Mouse (Mus musculus): ENCODE data around the gene Cyp21a1. TPM values are rescaled to one million over a fixed set of nuclear protein-coding genes. Genes with fewer than 3 reads are reported as not detected.
"Not testable (repeated sequence)": the region's sequence is repeated elsewhere in the genome, so short reads cannot be mapped to it uniquely, and the experiment has no call there.

Gene Cyp21a1
- polyA plus RNA-seq (2015; fragmentation: Nextera tagmentation; extraction: Ambion mirVana): 0.93 TPM in 1 of 2 replicates, not detected in the other

DNA sequence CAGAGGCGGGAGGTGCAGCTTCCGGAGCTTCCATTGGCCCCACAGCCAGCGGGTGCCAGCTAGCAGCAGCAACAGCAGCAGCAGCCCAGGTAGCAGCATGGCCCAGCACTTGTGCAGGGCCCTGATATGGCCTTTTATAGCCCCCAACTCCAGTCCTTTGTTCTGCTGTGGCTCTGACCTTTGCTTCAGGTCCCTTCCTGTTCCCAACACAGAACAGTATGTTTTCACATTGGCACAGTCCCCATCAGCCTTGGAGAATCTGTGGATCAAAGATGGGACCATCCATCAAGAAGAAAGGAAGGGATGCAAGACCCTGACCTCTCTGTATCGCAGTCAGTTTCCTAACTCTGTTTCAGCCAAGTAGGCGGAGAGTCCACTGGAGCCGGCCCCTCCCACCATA, at the start of gene Cyp21a1:
Cyp21a1 (minus strand) TSS at position 261 of the 400 bp plus-strand sequence.
- not testable (repeated sequence) for H3K27me3 ChIP-seq; H3K4me3 ChIP-seq; H3K9ac ChIP-seq; H3K27ac ChIP-seq; H3K9me3 ChIP-seq (replicated peaks); H3K4me1 ChIP-seq (replicated peaks); H3K36me3 ChIP-seq; ATAC-seq (replicated peaks; ENCODE audit: insufficient number of reproducible peaks, insufficient read depth, low FRiP score, low read depth); H3K4me2 ChIP-seq
- WGBS: 78% methylated on average over 6 of the region's 6 CpGs

- peaks cover 19% of the 10 kb centered on the region for H3K4me1 ChIP-seq (replicated peaks)
- peaks cover 24% of the 10 kb centered on the region for H3K36me3 ChIP-seq
- WGBS: 79% methylated on average over 8 of the region's 8 CpGs
- no peak for ATAC-seq (replicated peaks; ENCODE audit: insufficient number of reproducible peaks, insufficient read depth, low FRiP score, low read depth)
- H3K4me2 ChIP-seq: no peak overlapping the region
- no peak overlapping the region for H3K9ac ChIP-seq
- no peaks in the 10 kb centered on the region for H3K27me3 ChIP-seq
- no peak overlapping the region for H3K27ac ChIP-seq
- H3K4me3 ChIP-seq: no peak overlapping the region
- H3K9me3 ChIP-seq (replicated peaks): no peaks in the 10 kb centered on the region
Measured at GRCm38 (mm10) chr17:34853511-34853910, 49.1 kb upstream of the Cyp21a1 start.

GRCm38 (mm10) chr17:34850517-34851125, 46.3 kb upstream of the Cyp21a1 start:
- Histone ChIP-seq H3K9me3 (replicated peaks) (no peaks in the 10 kb centered on the region), H3K9ac (peak overlapping the region; percentile 94), H3K4me1 (replicated peaks) (peaks cover 19% of the 10 kb centered on the region), H3K4me3 (peak overlapping the region; percentile 99), H3K4me2 (peak overlapping the region; percentile 98), H3K27me3 (no peaks in the 10 kb centered on the region), H3K27ac (peak overlapping the region; percentile 60), H3K36me3 (peaks cover 45% of the 10 kb centered on the region)
- no peak for ATAC-seq (replicated peaks; ENCODE audit: insufficient number of reproducible peaks, insufficient read depth, low FRiP score, low read depth)
- WGBS: 2% methylated on average over 25 of the region's 25 CpGs

DNA sequence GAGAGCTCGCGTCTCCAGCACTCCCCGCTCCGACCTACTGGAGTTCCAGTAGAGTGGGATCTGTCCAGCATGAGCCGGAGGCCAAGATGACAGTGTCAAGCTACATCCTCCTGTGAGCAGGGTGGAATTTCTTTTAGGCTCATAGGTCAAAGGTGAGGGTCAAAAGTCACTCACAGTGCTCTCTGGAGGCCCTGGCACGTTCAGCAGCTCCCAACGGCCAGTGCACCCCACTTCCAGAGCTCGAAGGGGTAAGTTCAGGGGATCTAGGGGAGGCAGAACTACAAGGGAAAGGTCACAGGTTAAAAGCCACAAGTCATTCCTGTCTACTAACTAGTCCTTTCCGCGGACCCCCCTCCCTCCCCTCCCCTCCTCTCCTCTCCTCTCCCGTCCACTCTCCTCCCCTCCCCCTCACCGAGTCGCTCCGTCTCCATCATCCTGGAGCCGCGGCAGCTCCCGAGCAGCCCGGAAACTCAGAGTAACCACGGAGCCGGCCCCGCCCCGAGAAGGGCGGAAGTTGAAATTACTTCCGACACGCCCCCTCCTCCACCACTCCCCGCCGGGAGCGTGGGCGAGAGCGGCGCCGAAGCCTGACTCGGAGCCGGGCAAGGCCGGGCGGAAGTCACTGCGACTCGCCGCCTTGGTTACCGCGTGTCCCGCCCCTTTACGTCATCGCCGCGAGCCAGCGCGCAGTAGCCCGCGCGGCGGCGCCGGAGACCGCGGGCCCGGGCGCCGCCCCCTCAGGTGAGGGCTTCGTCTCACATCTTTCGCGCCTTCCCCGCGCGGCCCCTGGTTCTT, 45.6 kb upstream of the Cyp21a1 start, which contains the start of the genes Skiv2l and Nelfe:
Skiv2l (minus strand) TSS at position 489 of the 795 bp plus-strand sequence.
Nelfe (plus strand) TSS at position 670 of the 795 bp plus-strand sequence.
- Histone ChIP-seq H3K9me3 (replicated peaks) (no peaks in the 10 kb centered on the region), H3K27ac (peak within 1 kb of the TSS; percentile 60), H3K4me1 (replicated peaks) (peaks cover 19% of the 10 kb centered on the region), H3K36me3 (peaks cover 41% of the 10 kb centered on the region), H3K4me2 (peak within 1 kb of the TSS; percentile 98), H3K27me3 (no peaks in the 10 kb centered on the region), H3K4me3 (peak within 1 kb of the TSS; percentile 99), H3K9ac (peak within 1 kb of the TSS; percentile 94)
- WGBS: under 1% methylated on average over 60 of the region's 65 CpGs
- ATAC-seq (replicated peaks; ENCODE audit: insufficient number of reproducible peaks, insufficient read depth, low FRiP score, low read depth): peak; percentile 98

GRCm38 (mm10) chr17:34847615-34848014, 43.3 kb upstream of the Cyp21a1 start:
- no peak overlapping the region for H3K27ac ChIP-seq
- H3K9me3 ChIP-seq (replicated peaks): no peaks in the 10 kb centered on the region
- no peak for ATAC-seq (replicated peaks; ENCODE audit: insufficient number of reproducible peaks, insufficient read depth, low FRiP score, low read depth)
- H3K36me3 ChIP-seq: peaks cover 39% of the 10 kb centered on the region
- H3K4me1 ChIP-seq (replicated peaks): peaks cover 19% of the 10 kb centered on the region
- H3K27me3 ChIP-seq: no peaks in the 10 kb centered on the region
- H3K9ac ChIP-seq: no peak overlapping the region
- no peak overlapping the region for H3K4me3 ChIP-seq
- H3K4me2 ChIP-seq: no peak overlapping the region
- WGBS: 88% methylated on average over 7 of the region's 7 CpGs

- no peak for ATAC-seq (replicated peaks; ENCODE audit: insufficient number of reproducible peaks, insufficient read depth, low FRiP score, low read depth)
- no peak overlapping the region for H3K4me3 ChIP-seq
- H3K9ac ChIP-seq: no peak overlapping the region
- H3K4me2 ChIP-seq: no peak overlapping the region
- peaks cover 19% of the 10 kb centered on the region for H3K4me1 ChIP-seq (replicated peaks)
- 89% methylated on average over 6 of the region's 6 CpGs for WGBS
- no peaks in the 10 kb centered on the region for H3K9me3 ChIP-seq (replicated peaks)
- H3K27ac ChIP-seq: no peak overlapping the region
- H3K27me3 ChIP-seq: no peaks in the 10 kb centered on the region
- peaks cover 43% of the 10 kb centered on the region for H3K36me3 ChIP-seq
Measured at GRCm38 (mm10) chr17:34847192-34847591, 42.8 kb upstream of the Cyp21a1 start.

GRCm38 (mm10) chr17:34844884-34845283, 40.5 kb upstream of the Cyp21a1 start:
- Histone ChIP-seq H3K4me3 (no peak overlapping the region), H3K4me1 (replicated peaks) (peaks cover 5% of the 10 kb centered on the region), H3K4me2 (no peak overlapping the region), H3K36me3 (peaks cover 65% of the 10 kb centered on the region), H3K9me3 (replicated peaks) (no peaks in the 10 kb centered on the region), H3K9ac (no peak overlapping the region), H3K27ac (no peak overlapping the region), H3K27me3 (no peaks in the 10 kb centered on the region)
- 91% methylated on average over 13 of the region's 13 CpGs for WGBS
- no peak for ATAC-seq (replicated peaks; ENCODE audit: insufficient number of reproducible peaks, insufficient read depth, low FRiP score, low read depth)

DNA sequence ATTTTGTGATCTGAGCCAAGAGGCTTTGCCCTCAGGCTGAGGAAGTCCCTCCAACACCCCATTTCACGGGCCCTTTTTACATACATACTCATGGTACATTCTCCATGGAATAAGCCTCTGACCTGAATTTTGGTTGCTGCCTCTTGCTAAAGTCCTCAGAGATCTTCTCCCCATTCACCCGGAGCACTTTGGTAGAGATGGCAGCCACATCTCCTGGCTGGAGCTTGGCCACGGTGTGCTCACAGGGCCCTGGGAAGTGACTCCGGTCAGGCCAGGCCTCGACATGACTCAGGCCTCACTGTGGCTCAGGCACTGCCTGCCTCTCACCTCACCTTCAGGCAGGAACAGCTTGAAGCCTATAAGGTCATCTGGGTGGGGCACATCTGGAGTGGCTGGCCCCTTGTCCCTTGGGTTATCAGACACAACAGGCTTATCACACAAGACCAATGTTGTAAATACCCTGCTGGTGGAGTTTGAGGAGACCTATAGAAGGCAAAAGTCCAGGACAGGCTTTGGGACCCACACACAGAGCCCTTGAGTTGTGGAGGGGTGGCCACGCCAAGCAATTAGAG, 36.5 kb upstream of the Cyp21a1 start:
- Histone ChIP-seq H3K4me1 (replicated peaks) (peaks cover 16% of the 10 kb centered on the region), H3K36me3 (peaks cover 56% of the 10 kb centered on the region), H3K9ac (no peak overlapping the region), H3K4me3 (no peak overlapping the region), H3K27ac (no peak overlapping the region), H3K9me3 (replicated peaks) (no peaks in the 10 kb centered on the region), H3K4me2 (no peak overlapping the region), H3K27me3 (no peaks in the 10 kb centered on the region)
- no peak for ATAC-seq (replicated peaks; ENCODE audit: insufficient number of reproducible peaks, insufficient read depth, low FRiP score, low read depth)
- 88% methylated on average over 6 of the region's 6 CpGs for WGBS

DNA sequence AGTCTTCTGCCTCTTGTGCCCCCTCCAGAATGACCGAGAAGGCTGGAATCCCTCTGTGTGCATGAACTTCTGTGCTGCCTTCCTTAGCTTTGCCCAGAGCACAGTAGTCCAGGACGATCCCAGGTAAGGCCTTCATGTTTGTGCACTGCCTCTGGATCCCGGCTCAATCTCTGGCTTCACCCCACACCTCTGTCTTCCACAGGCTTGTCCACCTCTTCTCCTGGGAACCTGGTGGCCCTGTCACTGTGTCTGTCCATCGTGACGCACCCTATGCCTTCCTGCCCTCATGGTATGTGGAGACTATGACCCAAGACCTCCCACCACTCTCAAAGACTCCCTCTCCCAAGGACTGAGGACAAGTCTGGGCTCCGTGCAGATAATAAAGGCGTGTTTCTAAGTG, 34.4 kb upstream of the Cyp21a1 start:
- WGBS: 88% methylated on average over 7 of the region's 7 CpGs
- no peaks in the 10 kb centered on the region for H3K27me3 ChIP-seq
- no peak overlapping the region for H3K27ac ChIP-seq
- peaks cover 44% of the 10 kb centered on the region for H3K36me3 ChIP-seq
- ATAC-seq (replicated peaks; ENCODE audit: insufficient number of reproducible peaks, insufficient read depth, low FRiP score, low read depth): no peak
- H3K4me1 ChIP-seq (replicated peaks): peaks cover 20% of the 10 kb centered on the region
- H3K4me3 ChIP-seq: no peak overlapping the region
- no peak overlapping the region for H3K4me2 ChIP-seq
- no peaks in the 10 kb centered on the region for H3K9me3 ChIP-seq (replicated peaks)
- H3K9ac ChIP-seq: no peak overlapping the region

DNA sequence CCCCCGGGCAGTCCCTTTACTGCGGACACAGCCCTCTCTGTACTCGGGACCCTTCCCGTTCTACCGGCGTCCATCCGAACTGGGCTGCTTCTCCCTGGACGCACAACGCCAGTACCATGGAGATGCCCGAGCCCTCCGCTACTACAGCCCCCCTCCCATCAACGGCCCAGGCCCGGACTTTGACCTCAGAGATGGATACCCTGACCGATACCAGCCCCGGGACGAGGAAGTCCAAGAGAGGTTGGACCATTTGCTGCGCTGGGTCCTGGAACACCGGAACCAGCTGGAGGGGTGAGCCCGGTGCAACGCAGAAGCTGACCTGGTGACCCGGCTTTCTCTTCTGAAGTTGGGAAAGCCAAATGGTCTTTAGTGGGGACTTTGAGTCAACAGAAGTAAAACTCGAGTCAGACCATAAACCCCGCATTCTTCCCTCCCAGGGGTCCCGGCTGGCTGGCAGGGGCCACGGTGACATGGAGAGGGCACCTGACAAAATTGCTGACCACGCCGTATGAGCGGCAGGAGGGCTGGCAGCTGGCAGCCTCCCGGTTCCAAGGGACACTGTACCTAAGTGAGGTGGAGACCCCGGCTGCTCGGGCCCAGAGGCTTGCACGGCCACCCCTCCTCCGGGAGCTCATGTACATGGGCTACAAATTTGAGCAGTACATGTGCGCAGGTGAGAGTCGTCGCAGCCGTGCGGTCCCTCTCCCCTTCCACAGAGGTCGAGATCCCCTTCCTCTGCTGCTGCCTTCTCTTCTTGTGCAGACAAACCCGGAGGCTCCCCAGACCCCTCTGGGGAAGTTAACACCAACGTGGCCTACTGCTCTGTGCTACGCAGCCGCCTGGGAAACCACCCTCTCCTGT, 33.3 kb upstream of the Cyp21a1 start:
- 36% methylated on average over 43 of the region's 43 CpGs for WGBS
- ATAC-seq (replicated peaks; ENCODE audit: insufficient number of reproducible peaks, insufficient read depth, low FRiP score, low read depth): 0 out of 2 replicates have a peak, but pooled peaks have one; percentile 4
- Histone ChIP-seq H3K9ac (peak overlapping the region; percentile 75), H3K4me2 (peak overlapping the region; percentile 99), H3K9me3 (replicated peaks) (no peaks in the 10 kb centered on the region), H3K4me1 (replicated peaks) (peaks cover 20% of the 10 kb centered on the region), H3K27me3 (no peaks in the 10 kb centered on the region), H3K4me3 (peak overlapping the region; percentile 92), H3K27ac (peak overlapping the region; percentile 71), H3K36me3 (peaks cover 39% of the 10 kb centered on the region)

DNA sequence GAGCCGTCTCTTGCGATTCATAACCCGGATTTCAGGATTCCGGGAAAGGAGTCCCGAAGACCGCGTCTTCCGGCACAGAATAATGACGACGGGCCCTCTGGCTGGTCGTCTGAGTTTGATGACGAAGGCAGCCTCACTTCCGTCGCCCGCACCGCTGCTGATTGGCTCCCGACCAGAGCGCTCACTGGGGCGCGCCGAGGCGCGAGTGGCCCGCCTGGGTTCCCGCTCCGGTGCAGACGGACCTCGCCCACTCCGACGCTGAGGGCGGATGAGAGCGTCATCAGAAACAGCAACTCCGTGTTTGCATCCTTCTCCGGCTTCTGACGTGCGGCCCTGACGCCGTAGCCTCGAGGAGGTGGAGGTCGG, 32.5 kb upstream of the Cyp21a1 start, which contains the start of the genes Stk19 and Dxo:
Stk19 (minus strand) TSS at position 90 of the 366 bp plus-strand sequence.
Dxo (plus strand) TSS at position 164 of the 366 bp plus-strand sequence.
- ATAC-seq (replicated peaks; ENCODE audit: insufficient number of reproducible peaks, insufficient read depth, low FRiP score, low read depth): peak; percentile 92
- peak within 1 kb of the TSS; percentile 75 for H3K9ac ChIP-seq

More for the DNA sequence above, 32.5 kb upstream of the Cyp21a1 start, which contains the start of the genes Stk19 and Dxo:
- Histone ChIP-seq H3K9me3 (replicated peaks) (no peaks in the 10 kb centered on the region), H3K4me1 (replicated peaks) (peaks cover 20% of the 10 kb centered on the region), H3K27ac (peak within 1 kb of the TSS; percentile 71), H3K27me3 (no peaks in the 10 kb centered on the region), H3K4me2 (peak within 1 kb of the TSS; percentile 99), H3K36me3 (peaks cover 34% of the 10 kb centered on the region), H3K4me3 (peak within 1 kb of the TSS; percentile 92)
- under 1% methylated on average over 40 of the region's 40 CpGs for WGBS

All from heart, embryonic 15.5 days (tissue).